Mouse (Mus musculus) MEL (cell line): ENCODE results near the gene Mpg. TPM values are rescaled to one million over a fixed set of nuclear protein-coding genes. Genes with fewer than 3 reads are reported as not detected.

Experiments used
- DNase-seq: peaks from one replicate; pipeline ENCODE4 v3.0.0; 2011; ENCODE audit warnings: low read depth, low spot score
- H3K27ac ChIP-seq: 2 replicates; pipeline ENCODE4 v1.5.1; 2012; ENCODE audit warnings: low read depth, mild to moderate bottlenecking, control low read depth, low read length, moderate library complexity; ENCODE audit not compliant: control insufficient read depth
- H3K27me3 ChIP-seq, 2 experiments: fragments of 150-350 bp in 1 of 2; sonication (generic) in 1 of 2; 2 replicates each; pipeline ENCODE4 v1.6.1; 2012; ENCODE audit warnings: low read length in 2 of 2, mild to moderate bottlenecking in 2 of 2, improper control_type of control experiment in 1 of 2, moderate library complexity in 1 of 2; ENCODE audit not compliant: insufficient read depth in 2 of 2, control insufficient read depth in 1 of 2
- H3K36me3 ChIP-seq, 2 experiments: 2 replicates each; pipeline ENCODE4 v1.6.1; 2012 to 2014; ENCODE audit warnings: low read length in 2 of 2, improper control_type of control experiment in 1 of 2, inconsistent platforms in 1 of 2, mild to moderate bottlenecking in 1 of 2; ENCODE audit not compliant: insufficient read depth in 2 of 2, control insufficient read depth in 1 of 2
- H3K4me1 ChIP-seq, 2 experiments: fragments of 150-350 bp in 1 of 2; sonication (generic) in 1 of 2; 2 replicates each; pipeline ENCODE4 v1.6.1; 2012; ENCODE audit warnings: low read length in 2 of 2, improper control_type of control experiment in 1 of 2, mild to moderate bottlenecking in 1 of 2; ENCODE audit not compliant: insufficient read depth in 2 of 2, control insufficient read depth in 1 of 2
- H3K4me3 ChIP-seq, 2 experiments: fragments of 150-350 bp in 1 of 2; sonication (generic) in 1 of 2; 2 replicates each; pipeline ENCODE4 v1.5.1; 2012; ENCODE audit warnings: low read depth in 2 of 2, low read length in 2 of 2, mild to moderate bottlenecking in 2 of 2, moderate library complexity in 2 of 2, control low read depth in 1 of 2, improper control_type of control experiment in 1 of 2; ENCODE audit not compliant: control insufficient read depth in 1 of 2, insufficient read depth in 1 of 2
- H3K79me2 ChIP-seq: 2 replicates; pipeline ENCODE4 v1.6.1; 2012; ENCODE audit warnings: mild to moderate bottlenecking, low read length, moderate library complexity; ENCODE audit not compliant: control insufficient read depth, poor library complexity, insufficient read depth
- H3K9ac ChIP-seq: 2 replicates; pipeline ENCODE4 v1.6.1; 2012; ENCODE audit warnings: low read depth, mild to moderate bottlenecking, control low read depth, low read length, moderate library complexity; ENCODE audit not compliant: control insufficient read depth, poor library complexity, severe bottlenecking
- H3K9me3 ChIP-seq: fragments of 150-350 bp; sonication (generic); replicated peaks from 2 replicates; pipeline ENCODE4 v1.6.1; 2012; ENCODE audit warnings: mild to moderate bottlenecking, low read length, improper control_type of control experiment, moderate library complexity; ENCODE audit not compliant: insufficient read depth
- CHD2 ChIP-seq: IDR thresholded peaks from 2 replicates; pipeline ENCODE4 v1.6.1; 2011; ENCODE audit warnings: low read length, improper control_type of control experiment
- ELF1 ChIP-seq: IDR thresholded peaks from 2 replicates; pipeline ENCODE4 v1.6.1; 2014; ENCODE audit warnings: low read depth, mild to moderate bottlenecking, inconsistent platforms, low read length, improper control_type of control experiment, moderate library complexity
- GATA1 ChIP-seq: IDR thresholded peaks from 2 replicates; pipeline ENCODE4 v1.6.1; 2011; ENCODE audit warnings: low read depth, low read length, improper control_type of control experiment
- HCFC1 ChIP-seq: IDR thresholded peaks from 2 replicates; pipeline ENCODE4 v1.6.1; 2012; ENCODE audit warnings: low read depth, mild to moderate bottlenecking, inconsistent platforms, low read length, improper control_type of control experiment, moderate library complexity
- JUND ChIP-seq: IDR thresholded peaks from 2 replicates; pipeline ENCODE4 v1.6.1; 2011; ENCODE audit warnings: low read depth, mild to moderate bottlenecking, improper control_type of control experiment, low read length
- MYB ChIP-seq: IDR thresholded peaks from 2 replicates; pipeline ENCODE4 v1.6.1; 2011; ENCODE audit warnings: mild to moderate bottlenecking, low read depth, low read length, improper control_type of control experiment
- NRF1 ChIP-seq: IDR thresholded peaks from 2 replicates; pipeline ENCODE4 v1.6.1; 2014; ENCODE audit warnings: low read depth, mild to moderate bottlenecking, inconsistent platforms, low read length, improper control_type of control experiment, moderate library complexity; ENCODE audit not compliant: poor library complexity, insufficient read depth, severe bottlenecking
- POLR2A ChIP-seq, 2 experiments: IDR thresholded peaks; 2 replicates each; pipeline ENCODE4 v1.6.1; 2011 to 2012; ENCODE audit warnings: low read length in 2 of 2, mild to moderate bottlenecking in 2 of 2, control low read depth in 1 of 2, improper control_type of control experiment in 1 of 2, low read depth in 1 of 2, moderate library complexity in 1 of 2; ENCODE audit not compliant: control insufficient read depth in 1 of 2, insufficient read depth in 1 of 2, poor library complexity in 1 of 2
- POLR2AphosphoS5 ChIP-seq: IDR thresholded peaks from 2 replicates; pipeline ENCODE4 v1.6.1; 2012; ENCODE audit warnings: low read depth, borderline replicate concordance, mild to moderate bottlenecking, inconsistent platforms, low read length, moderate library complexity, mixed read lengths
- RCOR1 ChIP-seq: IDR thresholded peaks from 2 replicates; pipeline ENCODE4 v1.6.1; 2012; ENCODE audit warnings: low read depth, mild to moderate bottlenecking, inconsistent platforms, low read length, improper control_type of control experiment
- SMC3 ChIP-seq: IDR thresholded peaks from 2 replicates; pipeline ENCODE4 v1.6.1; 2011; ENCODE audit warnings: low read depth, low read length, improper control_type of control experiment
- ZKSCAN1 ChIP-seq: IDR thresholded peaks from 2 replicates; pipeline ENCODE4 v1.6.1; 2012; ENCODE audit warnings: low read depth, mild to moderate bottlenecking, inconsistent platforms, low read length, improper control_type of control experiment, moderate library complexity
- ZNF384 ChIP-seq: IDR thresholded peaks from 2 replicates; pipeline ENCODE4 v1.6.1; 2012; ENCODE audit warnings: low read depth, mild to moderate bottlenecking, inconsistent platforms, low read length, improper control_type of control experiment
- polyA plus RNA-seq, 2 experiments: library from polyadenylated mRNA; stranded (reverse) in 1 of 2; unstranded in 1 of 2; fragments of >175 nt in 1 of 2; fragments of >200 nt in 1 of 2; gene quantifications; 2 replicates each; pipeline versions ENCODE4 v1.2.1 to v1.2.4; 2012; ENCODE audit warnings: low replicate concordance in 2 of 2, low read depth in 1 of 2; ENCODE audit not compliant: insufficient read length in 2 of 2, insufficient read depth in 1 of 2, missing spikeins in 1 of 2
- total RNA-seq: library from RNA; depleted of rRNA; stranded (reverse); fragments of 300-350 nt; gene quantifications from 2 replicates; pipeline ENCODE4 v1.2.3, GENCODE M21; 2012

Mpg gene
- total and polyA plus RNA-seq, 3 experiments = 42.0 to 43.2 TPM; not detected in 1

DNA sequence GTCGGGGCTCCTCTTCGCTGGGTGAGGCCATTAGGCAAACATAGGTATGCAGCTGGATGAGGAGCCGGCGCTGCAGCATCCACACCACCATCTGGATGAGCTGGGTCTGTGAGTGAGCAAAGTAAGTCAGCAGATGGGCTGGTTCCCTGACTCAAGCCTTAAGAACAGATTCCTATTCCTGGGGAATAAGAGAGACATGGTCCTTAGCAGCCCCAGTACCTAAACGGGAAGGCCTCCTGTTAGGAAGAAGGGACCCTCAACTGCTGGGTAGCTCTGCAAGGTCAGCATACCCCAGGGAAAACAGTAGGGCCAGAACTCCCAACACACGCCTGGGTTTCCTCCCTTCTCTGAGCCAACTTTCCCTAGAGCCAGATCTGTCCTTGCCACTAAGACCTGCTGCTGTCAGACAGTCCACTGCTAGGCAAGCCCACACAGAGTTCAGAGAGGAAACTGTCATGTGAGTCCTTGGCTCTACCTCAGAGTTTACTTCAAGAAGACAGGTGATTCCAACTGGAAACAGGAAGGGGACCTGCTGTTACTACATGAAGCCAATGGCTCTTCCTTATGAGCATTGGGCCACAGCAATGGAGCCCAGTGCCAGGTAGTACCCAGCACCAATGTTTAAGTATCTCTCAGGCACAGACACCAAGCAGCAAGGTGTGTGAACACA, 8.6 kb downstream of the Mpg start:
- no peak for DNase-seq
- Histone ChIP-seq H3K79me2 (no peaks in the 10 kb centered on the region), H3K9ac (no peak overlapping the region), H3K27me3 (no peaks in the 10 kb centered on the region), H3K4me1 (peaks cover 6 to 14% of the 10 kb centered on the region in 2 experiments), H3K27ac (no peak overlapping the region), H3K4me3 (no peak overlapping the region), H3K36me3 (peaks cover 0 to 9% of the 10 kb centered on the region in 2 experiments; a peak in 3 of 4 replicates), H3K9me3 (no peaks in the 10 kb centered on the region)
- TF ChIP-seq ELF1 (no peak), POLR2A (IDR thresholded peaks at IDR 0.05; ENCODE audit: control insufficient read depth in 1 of 2, insufficient read depth in 1 of 2, low read depth in 1 of 2, low read length in 2 of 2, poor library complexity in 1 of 2) (no peak), ZKSCAN1 (no peak), ZNF384 (no peak), CHD2 (no peak)

DNA sequence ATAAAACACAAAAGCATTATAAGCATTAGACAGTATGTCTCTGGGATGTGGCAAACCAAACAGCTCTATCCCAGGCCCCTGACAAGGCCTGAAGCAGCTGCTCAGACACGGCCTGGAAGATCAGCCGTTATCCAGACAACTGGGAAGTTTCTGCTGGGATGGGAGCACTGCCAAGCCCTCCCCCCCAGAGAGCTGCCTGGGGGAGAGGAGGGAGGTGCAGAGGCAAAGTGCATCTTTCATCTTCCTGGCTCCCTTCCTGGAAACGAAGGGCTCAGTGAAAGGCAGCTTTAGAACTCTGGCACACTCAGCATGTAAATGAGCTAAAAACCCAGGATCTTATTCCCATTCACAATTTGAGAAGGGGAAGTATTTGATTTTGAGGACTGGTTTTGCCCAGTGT, 9.3 kb downstream of the Mpg start:
- H3K27ac ChIP-seq = no peak overlapping the region
- no peak for DNase-seq
- no peak overlapping the region for H3K9ac ChIP-seq
- no peak overlapping the region for H3K4me3 ChIP-seq
- H3K27me3 ChIP-seq = no peaks in the 10 kb centered on the region
- H3K4me1 ChIP-seq = peaks cover 6 to 10% of the 10 kb centered on the region in 2 experiments
- H3K36me3 ChIP-seq = peaks cover 0 to 9% of the 10 kb centered on the region in 2 experiments; a peak in 3 of 4 replicates
- no peaks in the 10 kb centered on the region for H3K79me2 ChIP-seq
- H3K9me3 ChIP-seq = no peaks in the 10 kb centered on the region
- no peak for TF ChIP-seq JUND
- no peak for TF ChIP-seq NRF1

DNA sequence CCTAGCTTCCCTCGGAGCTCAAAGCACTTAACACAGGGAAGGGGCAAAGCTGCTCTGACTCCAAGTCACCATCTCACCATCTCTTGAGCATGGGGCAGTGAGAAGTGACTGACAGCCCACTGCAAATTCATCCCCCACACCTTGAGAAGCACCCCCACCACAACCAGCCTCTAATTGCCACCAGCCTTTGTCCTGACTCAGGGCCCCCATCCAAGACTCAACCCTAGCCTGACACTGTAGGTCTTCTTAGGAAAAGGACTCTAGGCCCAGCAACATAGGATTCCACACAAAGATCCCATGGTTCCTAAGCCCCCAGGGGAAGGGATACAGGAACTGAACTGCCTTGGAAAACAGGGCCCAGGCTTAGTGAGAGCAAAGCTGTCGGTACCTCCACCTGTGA, 9.8 kb downstream of the Mpg start:
- no peaks in the 10 kb centered on the region for H3K9me3 ChIP-seq
- DNase-seq = no peak
- TF ChIP-seq POLR2AphosphoS5 = no peak
- no peak for TF ChIP-seq HCFC1
- TF ChIP-seq GATA1 = no peak
- TF ChIP-seq SMC3 = no peak
- TF ChIP-seq RCOR1 = no peak
- no peak for TF ChIP-seq CHD2
- TF ChIP-seq POLR2A (IDR thresholded peaks at IDR 0.05; ENCODE audit: control insufficient read depth in 1 of 2, insufficient read depth in 1 of 2, low read depth in 1 of 2, low read length in 2 of 2, poor library complexity in 1 of 2) = no peak
- no peak for TF ChIP-seq MYB
- H3K79me2 ChIP-seq = no peaks in the 10 kb centered on the region
- peaks cover 0 to 5% of the 10 kb centered on the region in 2 experiments; a peak in 3 of 4 replicates for H3K36me3 ChIP-seq
- H3K27ac ChIP-seq = no peak overlapping the region
- no peaks in the 10 kb centered on the region for H3K27me3 ChIP-seq
- H3K4me3 ChIP-seq = no peak overlapping the region
- peaks cover 2 to 6% of the 10 kb centered on the region in 2 experiments; a peak in 3 of 4 replicates for H3K4me1 ChIP-seq
- no peak overlapping the region for H3K9ac ChIP-seq
